Mouse (Mus musculus) megakaryocyte, embryonic 14.5 days (primary cell): ENCODE measurements around the gene Kcna2.

Source experiments
- FLI1 ChIP-seq: IDR thresholded peaks from 2 replicates; pipeline ENCODE4 v1.6.1; 2012; ENCODE audit warnings: low read length, inconsistent platforms, mixed read lengths
- GATA1 ChIP-seq: IDR thresholded peaks from 3 replicates; pipeline ENCODE4 v1.6.1; 2012; ENCODE audit warnings: mixed read lengths, low read length, inconsistent platforms, borderline replicate concordance

GRCm38 (mm10) chr3:107062771-107063170 lies 38.2 kb upstream of the Kcna2 start:
- TF ChIP-seq GATA1: no peak
- no peak for TF ChIP-seq FLI1
